In genomic region chr19:17783231-17783630, GRCm38 (mm10) we compare ENCODE assay signal across 23 mouse cellular contexts.
"Had no signal": no experiment of that assay in that cellular context is flagged by ENCODE, and none has a peak within 500 bp of the region (broad histone marks: within the 10 kb centered on the region; RNA-seq: fewer than 3 reads in every experiment).

No protein-coding gene starts in this region.

- H3K9me3 ChIP-seq: forebrain, embryonic 15.5 days; heart, embryonic 13.5 days; heart, embryonic 15.5 days; hindbrain, embryonic 13.5 days; hindbrain, embryonic 15.5 days; limb, embryonic 13.5 days; limb, embryonic 15.5 days had no signal

- H3K4me1 ChIP-seq: forebrain, embryonic 15.5 days; heart, embryonic 15.5 days; hindbrain, embryonic 13.5 days; hindbrain, embryonic 15.5 days; limb, embryonic 15.5 days had no signal

- H3K4me3 ChIP-seq: forebrain, embryonic 15.5 days; heart, adult 2 months; heart, embryonic 13.5 days; heart, embryonic 15.5 days; hindbrain, embryonic 13.5 days; hindbrain, embryonic 15.5 days; limb, embryonic 13.5 days; limb, embryonic 15.5 days had no signal

- H3K36me3 ChIP-seq: forebrain, embryonic 15.5 days; heart, embryonic 13.5 days; heart, embryonic 15.5 days; hindbrain, embryonic 13.5 days; hindbrain, embryonic 15.5 days; limb, embryonic 13.5 days; limb, embryonic 15.5 days had no signal

- H3K27me3 ChIP-seq: forebrain, embryonic 15.5 days; heart, embryonic 13.5 days; heart, embryonic 15.5 days; hindbrain, embryonic 13.5 days; hindbrain, embryonic 15.5 days; limb, embryonic 13.5 days; limb, embryonic 15.5 days had no signal

- H3K9ac ChIP-seq: forebrain, embryonic 15.5 days; forebrain, postnatal 0 days; heart, embryonic 13.5 days; heart, embryonic 15.5 days; hindbrain, embryonic 13.5 days; hindbrain, embryonic 15.5 days; limb, embryonic 13.5 days; limb, embryonic 15.5 days; liver, embryonic 14.5 days had no signal

- ATAC-seq: forebrain, embryonic 15.5 days; forebrain, postnatal 0 days; hindbrain, postnatal 0 days; intestine, embryonic 16.5 days had no signal

- DNase-seq: forebrain, postnatal 0 days; gastrocnemius, postnatal 14 days; gastrocnemius, postnatal 36 days; heart, adult 11 months; heart, adult 2 months; heart, postnatal 14 days; heart, postnatal 36 days; layer of hippocampus, adult 9-11 months; layer of hippocampus, postnatal 36 days; left cerebral cortex, postnatal 4 days had no signal

- H3K27ac ChIP-seq: forebrain, embryonic 15.5 days; heart, adult 2 months; heart, embryonic 13.5 days; heart, embryonic 15.5 days; hindbrain, embryonic 13.5 days; hindbrain, embryonic 15.5 days; hindbrain, postnatal 0 days; kidney, postnatal 0 days; limb, embryonic 13.5 days; limb, embryonic 15.5 days; liver, embryonic 14.5 days had no signal

- H3K4me2 ChIP-seq: forebrain, embryonic 15.5 days; heart, embryonic 11.5 days; heart, embryonic 13.5 days; heart, embryonic 15.5 days; hindbrain, embryonic 13.5 days; hindbrain, embryonic 15.5 days; limb, embryonic 13.5 days; limb, embryonic 15.5 days; liver, embryonic 11.5 days had no signal
